Mouse (Mus musculus) liver, postnatal 0 days (tissue): ENCODE measurements at regions not wholly inside any gene's neighbourhood (a gene's known extent, or its start where the extent isn't known, plus 50 kb on each side); places are given as distances from the start of the nearest gene placed in this dataset.

ENCODE experiments used
- ATAC-seq: fragments of 200-750 bp; cut with Nextera tagmentation; 2 replicates; pipeline ENCODE4 v1.8.0; 2017; ENCODE audit warnings: mild to moderate bottlenecking, moderate library complexity
- DNase-seq: peaks from one replicate; pipeline ENCODE4 v3.0.0-alpha.2; 2016
- H3K27ac ChIP-seq: fragments of 300-500 bp; sonication (generic); 2 replicates; pipeline ENCODE4 v1.5.1; 2014; ENCODE audit warnings: antibody characterized with exemption, moderate library complexity, mild to moderate bottlenecking, low read depth
- H3K27me3 ChIP-seq: fragments of 300-500 bp; sonication (generic); 2 replicates; pipeline ENCODE4 v1.6.1; 2014; ENCODE audit warnings: low read length, control low read depth, mixed read lengths; ENCODE audit not compliant: insufficient read depth
- H3K36me3 ChIP-seq: fragments of 300-500 bp; sonication (generic); replicated peaks from 2 replicates; pipeline ENCODE4 v1.6.1; 2014; ENCODE audit warnings: mild to moderate bottlenecking, control low read depth, low read length, moderate library complexity, mixed read lengths; ENCODE audit not compliant: insufficient read depth
- H3K4me1 ChIP-seq: fragments of 300-500 bp; sonication (generic); 2 replicates; pipeline ENCODE4 v1.6.1; 2014; ENCODE audit warnings: antibody characterized with exemption, mild to moderate bottlenecking, control low read depth; ENCODE audit not compliant: insufficient read depth
- H3K4me2 ChIP-seq: fragments of 300-500 bp; sonication (generic); 2 replicates; pipeline ENCODE4 v1.6.1; 2014; ENCODE audit warnings: low read depth, mild to moderate bottlenecking, low read length, moderate library complexity, mixed read lengths
- H3K4me3 ChIP-seq: fragments of 300-500 bp; sonication (generic); 2 replicates; pipeline ENCODE4 v1.5.1; 2014; ENCODE audit warnings: low read depth, low read length
- H3K9ac ChIP-seq: fragments of 300-500 bp; sonication (generic); replicated peaks from 2 replicates; pipeline ENCODE4 v1.6.1; 2014; ENCODE audit warnings: mild to moderate bottlenecking, moderate library complexity
- H3K9me3 ChIP-seq: fragments of 300-500 bp; sonication (generic); 2 replicates; pipeline ENCODE4 v1.6.1; 2016; ENCODE audit warnings: mild to moderate bottlenecking, control low read depth, low read length, mixed read lengths
- CTCF ChIP-seq: sonication (generic); IDR thresholded peaks from 2 replicates; pipeline ENCODE4 v1.5.1; 2016; ENCODE audit warnings: antibody characterized with exemption, low read depth
- EP300 ChIP-seq: IDR thresholded peaks from 2 replicates; pipeline ENCODE4 v1.6.1; 2016; ENCODE audit warnings: antibody characterized with exemption, low read depth, mild to moderate bottlenecking
- WGBS: fragments of 180-500 bp; shearing (Covaris S2); extraction: QIAGEN DNeasy Blood & Tissue Kit; methylation state at CpG from one replicate; pipeline ENCODE4 v1.1.7; 2014; ENCODE audit not compliant: insufficient replicate concordance; 5-methylcytosine and 5-hydroxymethylcytosine counted together

DNA sequence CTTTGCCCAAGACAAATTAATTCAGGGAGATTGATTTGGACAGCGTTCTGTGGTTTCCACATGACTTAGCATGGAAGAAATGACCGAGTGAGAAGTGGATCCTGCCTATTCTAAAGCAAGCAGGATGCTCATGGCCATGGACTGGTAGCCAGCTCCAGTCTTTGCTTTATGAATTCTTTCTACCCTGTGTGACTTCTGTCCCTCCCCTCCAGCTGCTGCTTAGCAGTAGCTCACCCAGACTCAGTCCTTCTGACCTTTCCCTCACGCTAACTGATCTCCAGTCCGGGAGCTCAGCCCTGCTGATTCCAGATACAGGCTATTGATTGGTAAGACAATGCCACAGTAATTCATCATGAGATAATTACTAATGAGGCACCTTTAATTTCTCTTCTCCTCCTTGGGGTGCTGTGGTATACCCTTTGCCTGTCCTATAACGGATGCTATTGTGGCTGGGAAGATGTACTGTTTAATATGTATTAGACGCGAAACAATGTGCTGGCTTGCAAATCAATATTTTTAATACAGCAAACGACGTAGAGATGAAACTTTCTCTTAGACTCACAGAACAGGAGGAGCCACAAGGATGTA is 86.8 kb upstream of the Rxfp2 start:
- no peaks in the 10 kb centered on the region for H3K9me3 ChIP-seq
- TF ChIP-seq CTCF (no peak), EP300 (no peak)
- no peaks in the 10 kb centered on the region for H3K4me1 ChIP-seq
- H3K4me2 ChIP-seq, result no peak overlapping the region
- no peaks in the 10 kb centered on the region for H3K36me3 ChIP-seq
- no peak overlapping the region for H3K4me3 ChIP-seq
- H3K9ac ChIP-seq, result no peak overlapping the region
- ATAC-seq (no peak), DNase-seq (no peak)
- no peaks in the 10 kb centered on the region for H3K27me3 ChIP-seq
- H3K27ac ChIP-seq, result no peak overlapping the region
- WGBS, result 76% methylated on average over 9 of the region's 9 CpGs

DNA sequence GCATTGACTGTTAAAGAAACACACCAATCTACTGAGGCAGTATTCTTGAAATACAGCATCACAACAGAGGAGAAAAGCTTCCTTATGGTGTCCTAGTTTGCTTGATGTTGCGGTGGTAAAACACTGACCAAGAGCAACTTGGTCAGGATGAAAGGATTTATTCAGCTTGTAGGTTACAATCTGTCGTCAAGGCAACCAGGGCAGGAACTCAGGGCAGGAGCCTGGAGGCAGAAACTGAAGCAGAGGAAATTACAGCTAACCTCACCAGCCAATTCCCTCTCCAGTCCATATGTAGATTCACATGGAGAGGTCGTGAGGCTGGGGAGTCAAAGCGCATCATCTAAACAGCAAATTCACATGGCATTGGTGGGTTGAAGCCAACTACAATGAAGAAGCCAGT is 86.3 kb upstream of the Rxfp2 start:
- Histone ChIP-seq H3K4me3 (no peak overlapping the region), H3K4me1 (no peaks in the 10 kb centered on the region), H3K9ac (no peak overlapping the region), H3K4me2 (no peak overlapping the region), H3K36me3 (no peaks in the 10 kb centered on the region), H3K27me3 (no peaks in the 10 kb centered on the region), H3K27ac (no peak overlapping the region), H3K9me3 (no peaks in the 10 kb centered on the region)
- DNase-seq, result no peak
- ATAC-seq, result no peak
- WGBS, result 57% methylated on average over 4 of the region's 4 CpGs
- TF ChIP-seq EP300, result no peak
- TF ChIP-seq CTCF, result no peak

DNA sequence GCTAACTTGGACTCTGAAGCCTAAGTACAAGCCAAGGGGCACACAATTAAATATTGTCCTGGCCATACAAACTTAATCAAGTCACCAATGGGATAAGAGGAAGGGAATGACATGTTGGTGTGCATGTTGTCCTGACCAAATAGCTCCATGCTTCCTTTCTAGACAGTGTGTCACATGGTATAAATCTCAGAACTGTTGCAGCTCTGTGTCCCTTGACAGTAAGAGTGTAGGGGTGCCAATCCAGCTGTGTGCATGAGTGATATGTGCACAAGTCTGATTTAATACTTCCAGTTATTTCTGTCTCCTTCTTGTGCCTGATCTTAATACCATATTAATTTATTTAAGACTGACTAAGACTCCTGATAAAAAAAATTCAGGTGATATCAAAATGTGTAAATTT is 72.8 kb upstream of the Rxfp2 start:
- no peaks in the 10 kb centered on the region for H3K4me1 ChIP-seq
- no peak overlapping the region for H3K9ac ChIP-seq
- no peak overlapping the region for H3K4me3 ChIP-seq
- DNase-seq, result no peak
- ATAC-seq, result no peak
- no peaks in the 10 kb centered on the region for H3K36me3 ChIP-seq
- TF ChIP-seq CTCF (no peak), EP300 (no peak)
- H3K4me2 ChIP-seq, result no peak overlapping the region
- no peak overlapping the region for H3K27ac ChIP-seq
- no peaks in the 10 kb centered on the region for H3K27me3 ChIP-seq
- H3K9me3 ChIP-seq, result no peaks in the 10 kb centered on the region

DNA sequence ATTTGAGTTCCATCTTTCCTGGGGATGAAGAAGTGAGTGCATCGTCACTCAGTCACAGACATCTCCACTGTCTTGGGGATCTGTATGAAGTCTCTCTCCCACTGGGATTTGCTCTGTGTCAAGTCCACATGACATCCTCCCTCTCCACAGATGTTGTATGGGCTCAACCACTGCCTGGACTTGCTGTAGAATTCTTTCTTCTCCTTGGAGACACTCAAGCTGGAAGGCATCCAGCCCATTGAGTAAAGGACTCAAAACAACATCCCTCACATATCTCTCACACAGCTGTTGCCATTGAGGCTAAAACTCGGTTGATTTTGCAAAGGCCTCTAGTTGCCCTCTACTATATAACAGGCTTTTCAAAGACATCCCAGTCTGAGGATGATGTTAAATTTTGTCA is 71.0 kb upstream of the Rxfp2 start:
- Histone ChIP-seq H3K4me1 (no peaks in the 10 kb centered on the region), H3K9me3 (no peaks in the 10 kb centered on the region), H3K4me3 (no peak overlapping the region), H3K9ac (no peak overlapping the region), H3K27me3 (no peaks in the 10 kb centered on the region), H3K4me2 (no peak overlapping the region), H3K27ac (no peak overlapping the region), H3K36me3 (no peaks in the 10 kb centered on the region)
- 77% methylated on average over 2 of the region's 2 CpGs for WGBS
- TF ChIP-seq CTCF (no peak), EP300 (no peak)
- no peak for DNase-seq
- no peak for ATAC-seq

DNA sequence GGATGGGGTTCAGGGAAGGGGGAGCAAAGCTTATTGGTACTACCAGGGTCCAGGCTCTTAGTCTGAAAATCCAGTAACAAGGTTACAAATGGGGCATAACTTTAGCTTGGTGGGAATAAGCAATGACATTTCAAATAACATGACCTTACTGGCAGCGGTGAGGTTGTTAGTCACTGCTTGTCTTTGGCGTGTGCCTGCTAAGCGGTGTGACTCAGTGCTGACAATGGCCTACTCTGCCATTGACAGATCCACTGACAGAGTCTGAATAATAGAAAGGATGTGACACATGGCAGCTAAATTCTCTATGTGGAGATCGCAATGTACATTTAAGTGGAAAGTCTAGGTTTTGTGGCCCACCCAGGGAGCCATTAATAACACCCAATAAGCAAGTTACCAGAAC is 61.5 kb upstream of the Rxfp2 start:
- WGBS, result 84% methylated on average over 4 of the region's 4 CpGs
- TF ChIP-seq EP300 (no peak), CTCF (no peak)
- Histone ChIP-seq H3K4me1 (no peaks in the 10 kb centered on the region), H3K27me3 (no peaks in the 10 kb centered on the region), H3K36me3 (no peaks in the 10 kb centered on the region), H3K9ac (no peak overlapping the region), H3K4me3 (no peak overlapping the region), H3K9me3 (no peaks in the 10 kb centered on the region; the same call in 1 of the 2 replicates), H3K27ac (no peak overlapping the region), H3K4me2 (no peak overlapping the region)
- no peak for ATAC-seq
- no peak for DNase-seq

DNA sequence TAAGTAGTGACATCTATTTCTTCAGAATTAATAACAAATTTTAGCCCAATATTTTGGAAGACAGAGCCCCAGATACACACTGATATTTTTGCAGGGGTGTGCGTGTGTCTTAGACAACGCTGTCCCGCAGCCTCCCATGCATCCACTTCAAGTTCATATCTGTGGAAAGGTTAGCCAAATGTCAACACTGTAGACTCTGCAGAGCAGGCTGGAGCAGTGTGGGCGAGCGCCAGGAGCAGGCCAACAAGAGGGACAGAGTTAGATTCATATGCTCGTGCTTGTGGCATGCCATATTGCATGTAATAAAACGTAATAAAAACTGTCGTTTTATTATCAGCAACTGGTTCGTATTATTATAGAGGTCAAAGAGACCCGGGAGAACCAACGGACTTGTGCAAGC is 57.3 kb upstream of the Rxfp2 start:
- Histone ChIP-seq H3K4me3 (no peak overlapping the region), H3K9me3 (no peaks in the 10 kb centered on the region; the same call in 1 of the 2 replicates), H3K27ac (no peak overlapping the region), H3K4me2 (no peak overlapping the region), H3K27me3 (no peaks in the 10 kb centered on the region), H3K9ac (no peak overlapping the region), H3K36me3 (no peaks in the 10 kb centered on the region), H3K4me1 (no peaks in the 10 kb centered on the region)
- TF ChIP-seq EP300, result no peak
- no peak for TF ChIP-seq CTCF
- WGBS, result 77% methylated on average over 11 of the region's 11 CpGs
- ATAC-seq (no peak), DNase-seq (no peak)

DNA sequence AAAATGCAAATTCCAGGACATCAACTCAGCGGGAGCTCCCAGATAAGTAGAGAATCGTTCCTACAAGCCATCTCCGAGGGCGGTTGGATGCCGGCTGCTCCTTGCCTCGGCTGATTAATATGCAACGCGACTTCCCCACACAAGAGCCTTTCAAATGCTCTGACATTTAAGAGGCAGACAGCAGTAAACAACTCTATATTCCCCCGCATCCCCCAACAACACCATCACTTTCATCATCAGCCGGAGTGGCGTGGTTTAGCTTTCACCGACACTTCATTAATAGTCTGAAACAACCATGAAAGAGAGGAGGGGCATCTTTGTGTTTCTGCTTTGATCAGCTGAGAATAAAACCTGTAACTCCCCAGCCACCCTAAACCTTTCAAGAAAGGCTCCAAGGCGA is 53.7 kb upstream of the Rxfp2 start:
- Histone ChIP-seq H3K4me3 (no peak overlapping the region), H3K36me3 (no peaks in the 10 kb centered on the region), H3K9me3 (no peaks in the 10 kb centered on the region), H3K9ac (no peak overlapping the region), H3K27ac (no peak overlapping the region), H3K4me2 (no peak overlapping the region), H3K27me3 (no peaks in the 10 kb centered on the region), H3K4me1 (no peaks in the 10 kb centered on the region)
- no peak for TF ChIP-seq EP300
- WGBS, result 40% methylated on average over 13 of the region's 13 CpGs
- ATAC-seq (no peak), DNase-seq (no peak)
